Mouse (Mus musculus) liver, embryonic 14 days (tissue): Measurements from ENCODE around the gene Gm3642. TPM values are rescaled to one million over a fixed set of nuclear protein-coding genes. Genes with fewer than 3 reads are reported as not detected.

ENCODE experiments used
- polyA plus RNA-seq: library from polyadenylated mRNA; depleted of rRNA; stranded (reverse); fragments of >200 nt; gene quantifications from 2 replicates; pipeline ENCODE4 v1.2.3, GENCODE M21; 2012; rRNA removed

Gm3642 gene
- polyA plus RNA-seq: not detected in 2 replicates

DNA sequence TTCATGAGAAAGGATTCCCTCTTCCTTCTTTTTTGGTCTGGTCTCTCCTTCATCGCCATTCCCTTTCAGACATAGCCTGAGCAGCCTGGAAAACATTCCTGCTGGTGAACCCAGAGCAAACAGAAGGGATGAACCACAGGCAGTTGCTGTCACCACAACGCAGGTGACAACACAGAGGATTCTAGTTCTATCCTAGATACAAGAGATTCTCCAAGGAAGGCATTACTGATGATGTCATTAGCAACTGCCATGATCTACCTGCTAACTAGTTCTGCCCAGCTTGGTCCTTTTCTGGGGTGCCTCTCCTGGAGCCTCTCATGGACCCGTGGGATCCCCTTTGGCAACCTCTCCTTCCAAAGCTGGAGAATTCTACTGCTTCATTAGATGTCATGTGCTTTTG, at the start of gene Gm3642:
Gene Gm3642, minus strand, starts transcription at position 101 of the 400 bp plus-strand sequence.

DNA sequence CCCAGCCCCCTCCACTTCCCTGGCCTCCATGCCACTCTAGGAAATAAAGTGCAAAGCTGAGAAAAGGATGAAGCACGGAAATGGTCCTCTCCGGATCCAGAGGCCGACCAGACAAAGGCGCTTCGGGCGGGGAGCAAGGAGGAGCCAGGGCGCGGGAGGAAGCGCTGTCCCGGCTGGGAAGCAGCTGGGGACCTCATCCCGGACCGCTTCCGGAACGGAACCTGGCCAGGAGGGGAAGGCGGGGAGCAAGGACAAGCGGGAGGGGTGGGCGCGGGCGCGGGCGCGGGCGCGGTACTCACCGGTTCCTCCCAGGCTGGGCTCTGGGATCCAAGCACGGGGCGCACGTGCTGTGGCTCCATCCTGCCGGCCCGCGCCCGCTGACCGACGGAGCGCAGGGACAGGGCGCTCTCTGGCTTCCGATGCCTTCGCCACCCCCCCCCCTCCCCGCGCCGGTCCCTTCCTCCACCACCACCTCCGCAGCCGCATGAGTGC, 49.5 kb upstream of the Gm3642 start, which contains the start of gene Gm3667:
Gene Gm3667, minus strand, starts transcription at position 442 of the 492 bp plus-strand sequence.

Other genes with a start within 250 kb of the Gm3642 start
- 0.02 TPM in 1 of 2 replicates, not detected in the other for gene Gm3629, start 249.7 kb downstream of the Gm3642 start, polyA plus RNA-seq
- not detected in 2 replicates for gene Gm3460, start 217.9 kb downstream of the Gm3642 start, polyA plus RNA-seq
- not detected in 2 replicates for gene Gm10251, start 156.1 kb downstream of the Gm3642 start, polyA plus RNA-seq
- gene Gm8050, start 120.1 kb downstream of the Gm3642 start, polyA plus RNA-seq: not detected in 2 replicates
- 0.27 and 0.50 TPM in 2 replicates for gene Gm3636, start 98.0 kb downstream of the Gm3642 start, polyA plus RNA-seq
- not detected in 2 replicates for gene Gm8362, start 65.9 kb downstream of the Gm3642 start, polyA plus RNA-seq
- gene Gm3667, start 49.7 kb upstream of the Gm3642 start, polyA plus RNA-seq: 0.03 and 0.07 TPM in 2 replicates
- not detected in 2 replicates for gene Gm6356, start 133.5 kb upstream of the Gm3642 start, polyA plus RNA-seq
- gene Gm10406, start 187.1 kb upstream of the Gm3642 start, polyA plus RNA-seq: 0.03 TPM in 2 replicates
- not detected in 2 replicates for gene Gm3685, start 204.7 kb upstream of the Gm3642 start, polyA plus RNA-seq